Mouse (Mus musculus) olfactory bulb, adult 2 months (tissue): ENCODE measurements at regions not wholly inside any gene's neighbourhood (a gene's known extent, or its start where the extent isn't known, plus 50 kb on each side); places are given as distances from the start of the nearest gene placed in this dataset.
"Not testable (repeated sequence)": the region's sequence is repeated elsewhere in the genome, so short reads cannot be mapped to it uniquely, and the experiment has no call there.

ENCODE experiments used
- H3K27ac ChIP-seq: fragments of 200-500 bp; 2 replicates; pipeline ENCODE4 v1.5.1; 2012; ENCODE audit warnings: low read depth, low read length; ENCODE audit not compliant: insufficient read depth
- H3K4me1 ChIP-seq: fragments of 200-500 bp; 2 replicates; pipeline ENCODE4 v1.6.1; 2012; ENCODE audit warnings: low read length; ENCODE audit not compliant: control insufficient read depth, insufficient read depth
- H3K4me3 ChIP-seq: fragments of 200-500 bp; 2 replicates; pipeline ENCODE4 v1.5.1; 2012; ENCODE audit warnings: mild to moderate bottlenecking, low read depth, low read length, moderate library complexity; ENCODE audit not compliant: insufficient read depth
- CTCF ChIP-seq: fragments of 200-500 bp; IDR thresholded peaks from 2 replicates; pipeline ENCODE4 v1.5.1; 2012; ENCODE audit warnings: low read depth, mild to moderate bottlenecking, low read length, moderate library complexity; ENCODE audit not compliant: insufficient read depth
- POLR2A ChIP-seq: fragments of 200-500 bp; IDR thresholded peaks from 2 replicates; pipeline ENCODE4 v1.6.1; 2012; ENCODE audit warnings: mild to moderate bottlenecking, low read depth, low read length, moderate library complexity; ENCODE audit not compliant: insufficient read depth
- WGBS: fragments of 180-500 bp; shearing (Covaris S2); methylation state at CpG from one replicate; pipeline ENCODE4 v1.1.7; 2018; 5-methylcytosine and 5-hydroxymethylcytosine counted together

- Histone ChIP-seq H3K4me1 (no peaks in the 10 kb centered on the region), H3K27ac (no peak overlapping the region), H3K4me3 (no peak overlapping the region)
- WGBS = 70% methylated on average over 9 of the region's 9 CpGs
- no peak for TF ChIP-seq POLR2A
Measured at GRCm38 (mm10) chr10:91436091-91436569, 255.0 kb upstream of the Tmpo start.

- H3K4me1 ChIP-seq = no peaks in the 10 kb centered on the region
- no peak for TF ChIP-seq POLR2A
- TF ChIP-seq CTCF = no peak
- 14% methylated on average over 5 of the region's 5 CpGs for WGBS
- no peak overlapping the region for H3K27ac ChIP-seq
- no peak overlapping the region for H3K4me3 ChIP-seq
Measured at GRCm38 (mm10) chr10:91430281-91430680, 249.2 kb upstream of the Tmpo start.

GRCm38 (mm10) chr10:91426584-91426983 lies 245.5 kb upstream of the Tmpo start:
- no peaks in the 10 kb centered on the region for H3K4me1 ChIP-seq
- H3K4me3 ChIP-seq = no peak overlapping the region
- TF ChIP-seq POLR2A (no peak), CTCF (no peak)
- no peak overlapping the region for H3K27ac ChIP-seq
- 95% methylated on average over 3 of the region's 3 CpGs for WGBS

- WGBS = 73% methylated on average over 7 of the region's 7 CpGs
- not testable (repeated sequence) for H3K27ac ChIP-seq, H3K4me3 ChIP-seq, H3K4me1 ChIP-seq
Measured at GRCm38 (mm10) chr10:91425625-91426385, 244.7 kb upstream of the Tmpo start.

GRCm38 (mm10) chr10:91424786-91425185 lies 243.7 kb upstream of the Tmpo start:
- TF ChIP-seq CTCF = no peak
- TF ChIP-seq POLR2A = no peak
- WGBS = 78% methylated on average over 5 of the region's 5 CpGs
- Histone ChIP-seq H3K27ac (no peak overlapping the region), H3K4me3 (no peak overlapping the region), H3K4me1 (no peaks in the 10 kb centered on the region)

- no peak for TF ChIP-seq CTCF
- no peak for TF ChIP-seq POLR2A
- H3K27ac ChIP-seq = no peak overlapping the region
- WGBS = 86% methylated on average over 3 of the region's 3 CpGs
- no peak overlapping the region for H3K4me3 ChIP-seq
- no peaks in the 10 kb centered on the region; the same call in 1 of the 2 replicates for H3K4me1 ChIP-seq
Measured at GRCm38 (mm10) chr10:91387255-91387654, 206.1 kb upstream of the Tmpo start.

- no peak overlapping the region for H3K4me3 ChIP-seq
- TF ChIP-seq CTCF (no peak), POLR2A (no peak)
- no peaks in the 10 kb centered on the region; the same call in 1 of the 2 replicates for H3K4me1 ChIP-seq
- WGBS = 16% methylated on average over 2 of the region's 2 CpGs
- H3K27ac ChIP-seq = no peak overlapping the region
Measured at GRCm38 (mm10) chr10:91384372-91384771, 203.3 kb upstream of the Tmpo start.

- no peak overlapping the region for H3K4me3 ChIP-seq
- H3K27ac ChIP-seq = no peak overlapping the region
- WGBS = 86% methylated on average over 3 of the region's 3 CpGs
- no peak for TF ChIP-seq POLR2A
- no peak for TF ChIP-seq CTCF
- H3K4me1 ChIP-seq = no peaks in the 10 kb centered on the region
Measured at GRCm38 (mm10) chr10:91376683-91377082, 195.6 kb upstream of the Tmpo start.

- WGBS = 75% methylated on average over 1 of the region's 1 CpGs
- H3K4me3 ChIP-seq = no peak overlapping the region
- TF ChIP-seq CTCF (no peak), POLR2A (no peak)
Measured at GRCm38 (mm10) chr10:91367488-91367887, 186.4 kb upstream of the Tmpo start.

More at GRCm38 (mm10) chr10:91367488-91367887, 186.4 kb upstream of the Tmpo start:
- no peak overlapping the region for H3K27ac ChIP-seq
- H3K4me1 ChIP-seq = no peaks in the 10 kb centered on the region
